Mouse (Mus musculus) embryo, embryonic 11 days (tissue): ENCODE data around the gene Selenom.

Source experiments
- DNase-seq: peaks from one replicate; pipeline ENCODE4 v3.0.0-alpha.2; 2015

The Selenom gene

DNA sequence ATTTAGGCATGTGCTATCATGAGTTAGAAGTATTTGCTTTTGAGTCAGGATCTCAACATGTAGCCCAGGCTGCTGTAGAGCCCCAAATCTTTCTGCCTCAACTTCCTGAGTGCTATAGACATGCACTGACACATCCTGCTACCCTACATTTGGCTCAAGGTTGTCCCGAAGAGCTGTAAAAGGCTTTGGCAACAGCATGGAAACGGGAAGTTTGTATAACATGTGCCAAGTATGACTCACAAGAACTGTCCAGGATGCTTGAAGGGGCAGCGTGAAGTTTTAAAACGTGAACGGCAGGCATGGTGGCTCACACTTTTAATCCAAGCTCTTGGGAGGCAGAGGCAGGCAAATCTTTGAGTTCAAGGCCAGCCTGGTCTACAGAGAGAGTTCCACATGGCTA lies 45.7 kb downstream of the Selenom start:
- no peak for DNase-seq

- no peak for DNase-seq
Observed at GRCm38 (mm10) chr11:3563853-3564252, 49.4 kb downstream of the Selenom start.

GRCm38 (mm10) chr11:3564451-3564850 lies 50.0 kb downstream of the Selenom start:
- no peak for DNase-seq

DNA sequence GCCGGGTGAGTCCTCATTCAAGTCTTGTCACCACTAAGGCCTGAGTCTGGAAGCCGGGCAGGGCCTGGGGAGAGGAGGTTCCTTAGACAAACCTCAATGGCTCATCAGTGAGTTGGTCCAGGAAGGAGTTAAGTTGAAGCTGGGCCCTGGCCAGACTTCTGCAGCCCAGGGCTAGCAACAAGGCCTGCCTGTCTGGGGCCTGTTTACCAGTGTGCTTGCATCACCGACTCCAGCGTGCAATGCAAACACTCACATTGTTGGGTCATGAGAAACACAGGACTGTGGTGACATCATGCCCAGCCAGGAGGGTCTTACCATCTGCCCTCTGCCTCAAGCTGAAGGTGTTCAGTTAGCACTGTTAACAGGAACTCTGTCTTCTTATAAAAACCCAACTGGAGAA lies 51.5 kb downstream of the Selenom start:
- no peak for DNase-seq
